Mouse (Mus musculus) forebrain, embryonic 13.5 days (tissue): ENCODE measurements at regions not wholly inside any gene's neighbourhood (a gene's known extent, or its start where the extent isn't known, plus 50 kb on each side); places are given as distances from the start of the nearest gene placed in this dataset.
A peak's percentile ranks its signal among the peaks of the same experiment; 100 is the strongest.

ENCODE experiments used
- ATAC-seq: fragments of 200-750 bp; cut with Nextera tagmentation; 2 replicates; pipeline ENCODE4 v1.8.0; 2017
- H3K27ac ChIP-seq: fragments of 300-500 bp; sonication (generic); 2 replicates; pipeline ENCODE4 v1.5.1; 2015; ENCODE audit warnings: inconsistent platforms, mild to moderate bottlenecking, moderate library complexity
- H3K27me3 ChIP-seq: fragments of 300-500 bp; sonication (generic); 2 replicates; pipeline ENCODE4 v1.6.1; 2015; ENCODE audit warnings: mild to moderate bottlenecking, inconsistent platforms
- H3K36me3 ChIP-seq: fragments of 300-500 bp; sonication (generic); 2 replicates; pipeline ENCODE4 v1.6.1; 2015; ENCODE audit warnings: mild to moderate bottlenecking, inconsistent platforms; ENCODE audit not compliant: poor library complexity, severe bottlenecking
- H3K4me1 ChIP-seq: fragments of 300-500 bp; sonication (generic); 2 replicates; pipeline ENCODE4 v1.6.1; 2015; ENCODE audit warnings: inconsistent platforms
- H3K4me2 ChIP-seq: fragments of 300-500 bp; sonication (generic); 2 replicates; pipeline ENCODE4 v1.6.1; 2015; ENCODE audit warnings: inconsistent platforms, mild to moderate bottlenecking, moderate library complexity
- H3K4me3 ChIP-seq: fragments of 300-500 bp; sonication (generic); 2 replicates; pipeline ENCODE4 v1.5.1; 2015; ENCODE audit warnings: mild to moderate bottlenecking, inconsistent platforms
- H3K9ac ChIP-seq: fragments of 300-500 bp; sonication (generic); 2 replicates; pipeline ENCODE4 v1.6.1; 2015; ENCODE audit warnings: mild to moderate bottlenecking, inconsistent platforms
- H3K9me3 ChIP-seq: fragments of 300-500 bp; sonication (generic); replicated peaks from 2 replicates; pipeline ENCODE4 v1.6.1; 2016; ENCODE audit warnings: inconsistent platforms
- WGBS: fragments of 180-500 bp; shearing (Covaris S2); methylation state at CpG from one replicate; pipeline ENCODE4 v1.1.7; 2015; 5-methylcytosine and 5-hydroxymethylcytosine counted together

DNA sequence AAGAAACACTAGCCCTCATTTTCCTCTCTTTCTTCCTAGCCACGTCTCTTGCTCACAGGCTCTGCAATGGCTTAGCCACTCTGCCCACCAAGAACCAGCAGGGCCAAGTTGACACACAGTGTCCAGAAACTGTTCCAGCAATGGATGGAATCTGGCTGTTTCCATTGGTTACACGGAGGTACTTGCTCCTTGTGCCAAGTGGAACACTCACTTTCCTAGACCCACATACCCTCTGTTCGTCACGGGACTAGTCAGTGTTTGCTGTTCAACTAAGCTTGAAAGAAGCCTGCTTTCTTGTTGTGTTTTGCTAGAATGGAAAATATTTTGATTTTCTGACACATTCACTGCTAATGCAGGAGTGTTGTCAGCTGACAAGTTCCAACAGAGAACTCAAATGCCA is 575.7 kb upstream of the Gulo start:
- no peak overlapping the region for H3K27ac ChIP-seq
- WGBS: 74% methylated on average over 4 of the region's 4 CpGs
- H3K4me3 ChIP-seq: no peak overlapping the region
- ATAC-seq: no peak
- no peak overlapping the region for H3K9ac ChIP-seq
- H3K4me2 ChIP-seq: no peak overlapping the region
- no peaks in the 10 kb centered on the region for H3K27me3 ChIP-seq
- H3K36me3 ChIP-seq: no peaks in the 10 kb centered on the region
- no peaks in the 10 kb centered on the region for H3K9me3 ChIP-seq
- H3K4me1 ChIP-seq: no peaks in the 10 kb centered on the region

DNA sequence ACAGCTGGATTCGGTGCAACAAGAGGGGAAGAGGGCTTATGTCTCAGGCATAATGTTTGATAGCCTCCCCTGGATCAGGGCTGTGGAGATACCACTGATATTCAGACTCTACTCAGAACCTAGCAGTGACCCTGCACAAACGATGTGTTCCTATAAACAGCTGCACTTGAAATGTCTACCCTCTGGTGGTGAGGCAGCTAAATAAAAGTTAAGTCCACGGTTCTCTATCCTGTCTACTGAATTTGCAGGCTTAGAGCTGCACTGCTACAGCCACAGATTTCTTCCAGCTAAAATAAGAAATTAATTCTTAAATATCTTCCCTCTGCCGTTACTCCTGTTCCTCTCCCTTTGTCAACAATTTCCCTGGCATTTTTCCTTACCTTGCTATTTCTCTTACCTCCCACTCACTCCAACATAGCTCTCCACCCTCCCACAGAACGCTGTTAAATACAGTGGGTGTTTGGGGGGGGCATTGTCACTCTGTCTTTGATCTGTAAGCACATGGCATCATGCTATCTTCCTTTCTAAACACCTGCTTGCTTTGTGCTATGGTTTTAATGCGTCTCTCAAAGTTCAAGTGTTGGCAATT is 571.0 kb upstream of the Gulo start:
- ATAC-seq: no peak
- no peak overlapping the region for H3K4me2 ChIP-seq
- H3K36me3 ChIP-seq: no peaks in the 10 kb centered on the region
- H3K27ac ChIP-seq: no peak overlapping the region
- H3K27me3 ChIP-seq: no peaks in the 10 kb centered on the region
- H3K9me3 ChIP-seq: no peaks in the 10 kb centered on the region
- WGBS: 74% methylated on average over 6 of the region's 6 CpGs
- H3K4me1 ChIP-seq: no peaks in the 10 kb centered on the region
- no peak overlapping the region for H3K4me3 ChIP-seq
- no peak overlapping the region for H3K9ac ChIP-seq

DNA sequence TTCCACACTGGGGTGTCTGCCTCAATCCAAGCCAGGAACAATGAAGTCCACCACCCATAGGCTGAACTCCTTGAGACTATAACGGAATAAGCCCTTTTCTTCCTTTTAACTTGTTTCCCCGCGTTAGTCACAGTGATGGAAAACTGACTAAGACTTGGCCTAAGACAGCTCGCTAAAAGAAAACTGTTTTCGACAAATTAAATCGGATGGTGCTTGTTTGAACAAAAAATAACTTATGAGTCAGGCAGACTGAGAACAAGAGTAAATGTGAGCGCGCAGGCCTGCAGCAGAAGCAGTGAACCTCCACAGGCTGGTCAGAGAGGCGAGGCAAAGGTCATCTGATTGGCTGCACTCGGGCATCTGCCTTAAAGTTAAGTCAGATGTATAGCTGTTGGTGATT is 557.6 kb upstream of the Gulo start:
- WGBS: 75% methylated on average over 10 of the region's 10 CpGs
- H3K9ac ChIP-seq: no peak overlapping the region
- ATAC-seq: no peak
- no peaks in the 10 kb centered on the region for H3K9me3 ChIP-seq
- H3K27ac ChIP-seq: no peak overlapping the region
- no peak overlapping the region for H3K4me2 ChIP-seq
- H3K4me1 ChIP-seq: no peaks in the 10 kb centered on the region
- H3K36me3 ChIP-seq: no peaks in the 10 kb centered on the region
- no peaks in the 10 kb centered on the region for H3K27me3 ChIP-seq
- H3K4me3 ChIP-seq: no peak overlapping the region

DNA sequence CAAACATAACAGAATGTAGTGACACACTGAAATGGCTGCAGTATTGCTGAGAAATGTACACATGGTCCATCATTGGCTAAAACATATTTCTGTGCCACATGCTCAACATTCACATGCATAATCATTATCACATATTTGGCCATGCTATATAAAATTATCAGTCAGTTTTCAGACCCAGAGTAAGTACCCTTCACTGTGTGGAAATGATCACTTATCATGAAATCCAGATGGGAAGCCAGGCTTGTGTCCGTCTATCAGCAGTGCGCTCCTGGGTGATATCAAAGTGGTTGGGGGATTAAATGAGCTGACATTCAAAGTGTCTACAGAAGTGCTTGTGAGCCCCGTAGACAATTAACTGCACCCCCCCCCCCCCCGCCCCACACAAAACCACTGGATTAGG is 553.7 kb upstream of the Gulo start:
- Histone ChIP-seq H3K36me3 (no peaks in the 10 kb centered on the region), H3K27ac (no peak overlapping the region), H3K4me3 (no peak overlapping the region), H3K9ac (no peak overlapping the region), H3K4me2 (no peak overlapping the region), H3K4me1 (no peaks in the 10 kb centered on the region), H3K27me3 (no peaks in the 10 kb centered on the region), H3K9me3 (no peaks in the 10 kb centered on the region)
- WGBS: 51% methylated on average over 4 of the region's 4 CpGs
- no peak for ATAC-seq

DNA sequence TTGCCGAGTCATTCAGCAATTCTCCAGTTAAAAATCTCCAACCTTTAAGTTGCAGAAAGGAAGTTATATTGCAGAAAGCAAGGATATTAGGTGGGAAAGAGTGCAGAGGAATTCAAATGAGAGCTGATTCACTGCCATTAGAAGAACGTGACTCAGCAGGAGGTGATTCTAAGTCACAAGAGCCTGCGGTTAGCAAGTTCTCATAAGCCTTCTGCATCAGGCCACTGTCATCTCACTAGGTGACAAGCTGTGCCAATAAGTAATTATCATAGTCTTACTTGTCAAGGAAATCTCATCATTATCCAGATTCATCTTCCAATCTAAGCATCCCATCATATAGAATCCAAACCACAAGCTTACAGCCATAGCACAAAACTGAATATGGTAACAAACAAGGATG is 552.7 kb upstream of the Gulo start:
- H3K4me3 ChIP-seq: no peak overlapping the region
- WGBS: 73% methylated on average over 3 of the region's 3 CpGs
- no peak for ATAC-seq

DNA sequence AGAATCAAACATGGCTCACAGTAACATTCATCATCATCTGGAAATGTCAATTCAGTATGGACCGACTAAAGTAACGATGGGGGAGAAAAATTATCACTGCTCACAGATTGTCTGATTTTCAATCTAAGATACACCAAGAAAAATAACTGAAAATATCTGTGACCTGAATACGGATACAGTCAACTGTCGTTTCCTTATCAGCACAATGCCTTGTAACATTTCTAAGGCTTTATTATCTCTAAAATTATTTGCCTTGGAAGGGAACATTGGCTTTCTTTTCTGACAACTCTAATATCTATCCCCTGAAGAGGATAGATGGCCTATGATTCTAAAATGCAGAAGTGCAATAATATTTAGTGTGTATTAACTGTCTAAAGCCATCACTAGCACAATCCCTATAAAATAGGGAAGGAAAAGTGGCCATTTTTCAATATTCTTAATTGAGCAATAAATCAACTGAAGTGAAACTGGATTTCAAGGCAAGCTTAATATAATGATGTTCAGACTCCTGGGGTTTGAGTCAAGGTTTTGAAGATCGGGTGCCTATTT is 552.1 kb upstream of the Gulo start:
- Histone ChIP-seq H3K4me2 (no peak overlapping the region), H3K27me3 (no peaks in the 10 kb centered on the region), H3K27ac (no peak overlapping the region), H3K4me3 (no peak overlapping the region), H3K9me3 (no peaks in the 10 kb centered on the region), H3K4me1 (no peaks in the 10 kb centered on the region), H3K36me3 (no peaks in the 10 kb centered on the region), H3K9ac (no peak overlapping the region)
- ATAC-seq: no peak
- 94% methylated on average over 5 of the region's 5 CpGs for whole genome bisulfite sequencing

More for the DNA sequence above, 552.7 kb upstream of the Gulo start:
- Histone ChIP-seq H3K4me2 (no peak overlapping the region), H3K36me3 (no peaks in the 10 kb centered on the region), H3K9me3 (no peaks in the 10 kb centered on the region), H3K27me3 (no peaks in the 10 kb centered on the region), H3K27ac (no peak overlapping the region), H3K9ac (no peak overlapping the region), H3K4me1 (no peaks in the 10 kb centered on the region)

DNA sequence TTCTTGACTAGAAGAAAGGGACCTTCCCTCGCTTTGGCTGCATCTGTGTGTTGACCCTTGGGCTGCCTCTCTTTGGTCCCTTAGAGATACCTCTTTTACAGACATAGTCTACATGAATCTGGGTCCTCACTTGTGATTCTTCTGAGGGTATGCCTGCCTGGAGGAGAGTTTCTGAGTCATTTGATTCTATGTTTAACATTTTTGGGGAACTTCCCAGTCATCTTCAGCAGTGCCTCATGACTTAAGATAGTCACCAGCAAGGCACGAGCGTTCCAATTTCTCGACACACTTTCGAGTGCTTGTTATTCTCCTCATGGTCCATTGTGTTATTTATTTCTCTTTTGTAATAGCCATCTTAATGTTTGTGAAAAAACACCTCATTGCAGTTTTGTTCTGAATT is 549.4 kb upstream of the Gulo start:
- Histone ChIP-seq H3K4me2 (no peak overlapping the region), H3K9me3 (no peaks in the 10 kb centered on the region), H3K4me3 (no peak overlapping the region), H3K36me3 (no peaks in the 10 kb centered on the region), H3K27me3 (no peaks in the 10 kb centered on the region), H3K27ac (no peak overlapping the region), H3K4me1 (no peaks in the 10 kb centered on the region), H3K9ac (no peak overlapping the region)
- ATAC-seq: no peak
- 91% methylated on average over 5 of the region's 5 CpGs for WGBS

DNA sequence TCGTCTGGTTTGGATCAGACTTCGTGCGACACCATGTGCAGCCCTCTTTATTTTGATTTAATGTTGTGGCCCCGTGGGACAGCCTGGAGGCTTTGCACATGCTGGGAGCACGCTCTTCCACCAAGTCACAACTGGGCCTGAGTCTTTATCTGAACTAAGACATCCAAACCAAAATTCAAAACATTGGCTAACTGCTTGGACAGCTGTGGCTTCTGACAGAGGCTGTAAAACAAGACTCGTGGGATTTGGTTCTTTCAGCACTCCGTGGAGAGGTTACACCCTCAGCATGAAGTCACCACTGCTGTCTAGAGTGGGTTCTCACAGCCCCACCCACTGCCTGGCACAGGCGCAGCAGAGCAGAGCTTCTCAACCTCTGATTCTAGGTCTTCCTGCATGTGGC is 548.6 kb upstream of the Gulo start:
- Histone ChIP-seq H3K4me2 (no peak overlapping the region), H3K4me3 (no peak overlapping the region), H3K9me3 (no peaks in the 10 kb centered on the region), H3K4me1 (no peaks in the 10 kb centered on the region), H3K27me3 (no peaks in the 10 kb centered on the region), H3K9ac (no peak overlapping the region), H3K27ac (no peak overlapping the region), H3K36me3 (no peaks in the 10 kb centered on the region)
- no peak for ATAC-seq
- 86% methylated on average over 8 of the region's 8 CpGs for WGBS

DNA sequence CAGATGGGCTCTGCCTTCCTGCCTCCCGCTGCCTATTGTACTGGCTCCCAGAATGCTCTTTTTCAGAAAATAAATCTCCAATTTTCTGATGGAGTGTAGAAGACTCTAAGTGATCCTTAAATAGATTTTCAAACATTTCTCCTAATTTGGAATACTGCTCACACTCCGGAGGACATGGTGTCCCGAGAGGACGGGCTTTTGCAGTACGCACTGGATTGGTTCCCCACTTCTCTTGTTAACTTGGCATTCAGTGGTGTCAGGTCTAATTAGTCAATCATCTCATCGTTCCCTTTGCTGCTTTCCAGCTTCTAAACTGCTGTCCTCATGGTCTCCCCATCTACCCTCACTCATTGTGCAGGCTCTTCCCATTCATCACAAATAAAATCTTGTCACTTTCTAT is 529.5 kb upstream of the Gulo start:
- no peak for ATAC-seq
- H3K4me2 ChIP-seq: no peak overlapping the region
- no peaks in the 10 kb centered on the region for H3K36me3 ChIP-seq
- no peak overlapping the region for H3K27ac ChIP-seq
- H3K27me3 ChIP-seq: no peaks in the 10 kb centered on the region
- H3K4me3 ChIP-seq: no peak overlapping the region
- H3K9me3 ChIP-seq: no peaks in the 10 kb centered on the region
- no peaks in the 10 kb centered on the region for H3K4me1 ChIP-seq
- H3K9ac ChIP-seq: no peak overlapping the region
- WGBS: 79% methylated on average over 6 of the region's 6 CpGs

DNA sequence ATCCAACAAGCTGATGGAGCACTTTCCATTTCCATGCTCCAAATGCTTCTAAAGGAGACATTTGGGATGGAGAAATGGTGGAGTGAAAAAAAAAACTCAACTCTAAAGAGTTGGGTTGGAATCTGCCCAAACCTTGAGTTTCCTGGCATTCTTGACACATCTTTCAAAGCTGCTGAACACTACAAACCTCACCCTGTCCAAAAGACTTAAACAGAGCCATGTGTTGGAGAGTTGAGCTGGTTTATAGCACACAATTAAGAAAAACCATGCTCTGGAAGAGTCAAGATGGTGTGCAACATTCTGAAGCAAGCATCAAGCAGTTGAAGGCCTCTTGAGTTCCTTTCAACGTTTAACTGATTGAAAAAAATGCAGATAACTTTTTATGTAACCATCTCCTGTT is 525.7 kb upstream of the Gulo start:
- H3K9ac ChIP-seq: no peak overlapping the region
- no peak overlapping the region for H3K27ac ChIP-seq
- WGBS: 58% methylated on average over 1 of the region's 1 CpGs
- no peak overlapping the region for H3K4me3 ChIP-seq
- no peaks in the 10 kb centered on the region for H3K9me3 ChIP-seq
- H3K4me1 ChIP-seq: no peaks in the 10 kb centered on the region
- H3K4me2 ChIP-seq: no peak overlapping the region
- no peaks in the 10 kb centered on the region for H3K27me3 ChIP-seq
- H3K36me3 ChIP-seq: no peaks in the 10 kb centered on the region
- ATAC-seq: no peak

DNA sequence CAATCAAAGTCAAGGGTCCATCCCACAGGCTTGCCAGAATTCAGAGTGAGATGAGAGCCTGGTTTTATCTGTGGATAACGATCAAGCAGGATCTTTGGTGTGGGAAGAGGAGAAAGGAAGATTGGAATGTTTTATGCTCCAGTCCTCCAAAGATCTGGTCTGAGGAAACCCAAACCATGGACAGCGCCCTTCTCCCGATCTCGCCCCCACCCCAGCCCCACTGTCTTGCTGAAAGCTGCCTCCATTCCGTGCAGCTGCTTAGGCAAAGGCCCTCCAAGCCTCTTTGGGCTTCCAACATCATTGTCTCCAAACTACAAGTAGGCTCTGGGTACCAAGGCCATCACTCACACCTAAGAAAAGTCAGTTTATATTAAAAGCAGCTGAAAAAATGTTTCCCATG is 519.1 kb upstream of the Gulo start:
- ATAC-seq: no peak
- 41% methylated on average over 5 of the region's 5 CpGs for WGBS
- no peak overlapping the region for H3K27ac ChIP-seq
- H3K4me1 ChIP-seq: no peaks in the 10 kb centered on the region
- no peak overlapping the region for H3K9ac ChIP-seq
- H3K4me2 ChIP-seq: no peak overlapping the region
- H3K36me3 ChIP-seq: no peaks in the 10 kb centered on the region
- no peak overlapping the region for H3K4me3 ChIP-seq
- H3K9me3 ChIP-seq: no peaks in the 10 kb centered on the region
- H3K27me3 ChIP-seq: no peaks in the 10 kb centered on the region

DNA sequence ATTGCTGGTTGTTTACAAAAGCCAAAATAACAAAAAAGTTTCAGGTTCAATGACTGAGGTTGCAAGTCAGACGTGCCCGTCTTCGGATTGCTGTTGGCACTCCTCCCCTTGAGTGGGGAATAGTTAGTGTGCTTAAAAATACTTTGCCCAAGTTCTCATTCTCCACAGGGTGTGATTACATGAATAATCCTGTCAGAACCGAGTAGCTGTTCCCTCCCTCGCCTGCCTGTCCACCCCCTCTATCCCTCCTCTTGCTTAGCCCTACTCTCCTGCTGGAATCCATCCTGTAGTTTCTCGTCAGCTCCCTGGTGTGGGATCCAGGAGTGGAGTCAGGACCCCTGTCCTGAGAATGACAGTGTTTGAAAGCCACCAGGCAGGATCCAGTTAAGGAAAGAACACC is 518.1 kb upstream of the Gulo start:
- H3K27me3 ChIP-seq: no peaks in the 10 kb centered on the region
- ATAC-seq: no peak
- H3K9ac ChIP-seq: no peak overlapping the region
- no peaks in the 10 kb centered on the region for H3K36me3 ChIP-seq
- H3K9me3 ChIP-seq: no peaks in the 10 kb centered on the region
- 66% methylated on average over 6 of the region's 6 CpGs for WGBS
- no peak overlapping the region for H3K4me3 ChIP-seq
- H3K4me2 ChIP-seq: no peak overlapping the region
- peaks cover 10% of the 10 kb centered on the region; the same call in 1 of the 2 replicates for H3K4me1 ChIP-seq
- no peak overlapping the region for H3K27ac ChIP-seq

DNA sequence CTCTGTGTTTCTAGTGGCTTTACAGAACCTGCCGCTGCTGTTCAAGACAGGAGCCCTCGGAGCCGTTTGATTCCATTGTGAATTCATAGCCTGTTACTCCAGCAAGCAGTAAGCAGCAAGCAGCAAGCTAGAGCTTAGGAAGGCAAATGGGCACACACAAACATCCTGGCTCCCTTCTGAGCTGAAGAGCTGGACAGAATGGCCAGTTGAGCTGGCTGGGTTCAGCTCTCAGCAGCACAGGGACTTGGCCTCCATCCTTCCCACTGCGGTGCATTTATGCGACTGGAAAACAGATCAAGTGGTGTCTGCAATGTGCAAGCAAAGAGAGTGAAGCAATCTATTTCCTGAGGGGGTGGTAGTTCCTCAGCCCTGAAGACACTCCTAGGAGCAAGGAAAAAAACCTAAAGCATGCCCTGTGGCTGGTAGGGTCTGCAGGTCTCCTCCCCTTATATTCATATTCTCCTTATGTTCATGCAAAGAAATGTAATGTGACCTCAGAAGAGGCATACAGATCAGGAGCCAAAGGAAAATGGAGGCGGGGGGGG is 513.9 kb upstream of the Gulo start:
- H3K27ac ChIP-seq: peak overlapping the region; percentile 51
- H3K27me3 ChIP-seq: no peaks in the 10 kb centered on the region
- no peak overlapping the region for H3K9ac ChIP-seq
- no peaks in the 10 kb centered on the region for H3K9me3 ChIP-seq
- H3K4me1 ChIP-seq: peaks cover 14% of the 10 kb centered on the region; the same call in 1 of the 2 replicates
- no peak overlapping the region for H3K4me2 ChIP-seq
- ATAC-seq: no peak
- H3K4me3 ChIP-seq: no peak overlapping the region
- no peaks in the 10 kb centered on the region for H3K36me3 ChIP-seq
- WGBS: 68% methylated on average over 6 of the region's 6 CpGs
